Mouse (Mus musculus) gonadal fat pad, adult 2 months (tissue): ENCODE data around the gene Fam168b. TPM values are rescaled to one million over a fixed set of nuclear protein-coding genes. Genes with fewer than 3 reads are reported as not detected.

Experiments
- DNase-seq: peaks from one replicate; pipeline ENCODE4 v3.0.0-alpha.2; 2012; ENCODE audit warnings: low read depth
- polyA plus RNA-seq: library from polyadenylated mRNA; depleted of rRNA; stranded (reverse); fragments of >200 nt; gene quantifications from 2 replicates; pipeline ENCODE4 v1.2.3, GENCODE M21; 2012

Gene Fam168b
- polyA plus RNA-seq, 1 experiment = 223 TPM

DNA sequence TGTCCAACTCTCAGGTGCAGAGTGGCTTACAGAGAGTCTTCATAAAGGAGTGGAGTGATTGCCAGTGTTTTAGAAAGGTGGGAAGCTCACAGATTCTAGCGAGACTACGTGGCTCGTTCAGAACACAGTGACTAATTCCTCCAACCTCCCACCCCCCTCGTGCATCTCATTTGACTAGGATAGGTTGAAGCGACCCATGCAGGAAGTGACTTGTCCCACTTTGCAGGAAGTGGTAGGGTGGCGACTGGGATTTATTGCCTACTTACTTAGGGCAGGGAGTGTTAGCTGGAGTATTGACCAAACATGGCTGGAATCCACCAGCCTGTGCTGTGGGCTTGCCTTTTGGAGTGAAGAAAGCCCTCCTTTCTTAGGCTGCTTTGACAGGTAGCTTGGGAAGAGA, 8.7 kb upstream of the Fam168b start:
- no peak for DNase-seq

DNA sequence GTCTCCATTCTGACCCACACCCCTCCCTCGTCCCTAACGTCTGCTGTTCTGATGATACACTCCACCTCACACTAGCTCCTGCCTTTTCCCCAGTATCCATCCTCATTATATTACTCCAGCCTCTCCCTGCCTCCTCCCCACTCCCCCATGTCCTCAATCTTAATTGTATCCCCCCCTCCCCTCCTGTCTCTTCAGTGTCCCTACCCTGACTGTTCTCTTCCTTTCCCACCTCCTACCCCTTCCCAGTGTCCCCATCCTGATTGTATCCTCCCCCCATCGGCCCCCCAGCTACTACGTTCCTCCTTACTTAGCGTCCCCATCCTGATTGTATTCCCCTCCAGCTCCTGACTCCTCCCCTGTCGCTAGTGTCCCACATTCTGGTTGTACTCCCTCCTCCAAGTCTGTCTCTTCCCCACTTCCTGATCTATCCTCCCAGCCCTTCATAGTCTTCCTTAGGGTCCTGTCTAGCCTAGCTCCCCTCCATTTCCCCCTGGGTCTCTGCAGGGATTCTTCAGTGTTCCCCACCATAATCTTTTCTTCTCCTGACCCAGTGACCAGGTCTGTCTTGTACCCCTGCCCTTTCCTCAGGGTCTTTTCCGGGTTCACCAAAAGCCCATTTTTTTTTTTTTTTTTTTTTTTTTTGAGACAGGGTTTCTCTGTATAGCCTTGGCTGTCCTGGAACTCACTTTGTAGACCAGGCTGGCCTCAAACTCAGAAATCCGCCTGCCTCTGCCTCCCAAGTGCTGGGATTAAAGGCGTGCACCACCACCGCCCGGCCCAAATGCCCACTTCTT, 7.7 kb upstream of the Fam168b start:
- DNase-seq = no peak

DNA sequence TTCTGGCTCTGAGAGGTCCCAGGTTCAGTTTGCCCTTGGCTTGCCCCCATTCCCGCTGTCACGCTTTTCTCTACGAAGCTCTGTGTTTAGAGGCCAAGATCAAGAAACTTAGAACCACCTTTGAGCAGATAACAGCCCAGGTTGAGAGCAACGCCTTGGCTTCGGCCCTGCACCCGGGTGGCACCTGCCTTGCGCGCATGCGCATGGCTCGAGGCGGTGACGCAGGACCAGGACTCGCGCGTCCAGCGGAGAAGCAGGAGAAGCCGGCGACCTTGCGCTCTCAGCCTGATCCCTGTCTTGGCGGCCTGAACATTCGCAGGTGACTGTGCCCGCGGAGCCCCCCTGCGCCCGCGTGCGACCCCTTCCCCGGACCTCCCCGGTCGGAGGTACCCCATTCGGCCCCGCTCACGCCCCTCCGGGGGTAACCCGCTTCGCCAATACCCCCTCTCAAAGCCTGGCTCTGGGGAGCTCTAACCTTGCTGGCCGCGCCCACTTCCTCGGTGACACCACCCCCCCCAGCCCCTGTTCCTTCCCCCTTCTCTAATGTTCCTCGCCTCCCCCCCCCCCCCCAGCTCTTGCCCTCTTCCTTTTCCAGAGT, 7.0 kb upstream of the Fam168b start, which contains the start of gene Plekhb2:
Plekhb2 (plus strand) TSS at position 232 of the 598 bp plus-strand sequence.
- DNase-seq = no peak

DNA sequence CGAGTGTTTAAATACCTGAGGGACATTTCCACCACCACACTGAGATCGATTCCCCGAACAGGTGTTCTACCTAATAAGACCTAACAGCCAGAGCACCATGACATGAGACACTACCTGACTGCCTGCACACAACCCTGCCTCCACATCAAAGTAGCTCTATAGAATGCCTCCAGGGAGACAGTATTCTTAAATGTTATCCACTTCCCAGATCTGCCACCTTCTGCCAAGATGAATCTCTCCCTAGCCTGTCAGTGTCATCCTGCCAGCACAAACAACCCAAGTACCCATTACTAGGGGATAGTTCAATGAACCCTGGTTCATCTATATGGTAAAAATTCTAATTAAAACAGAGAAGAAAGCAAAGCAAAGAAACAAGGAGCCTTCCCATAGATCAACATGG, 4.2 kb upstream of the Fam168b start:
- DNase-seq = peak; percentile 80

GRCm38 (mm10) chr1:34842389-34842861, 440 bp downstream of the Fam168b start:
- no peak for DNase-seq

DNA sequence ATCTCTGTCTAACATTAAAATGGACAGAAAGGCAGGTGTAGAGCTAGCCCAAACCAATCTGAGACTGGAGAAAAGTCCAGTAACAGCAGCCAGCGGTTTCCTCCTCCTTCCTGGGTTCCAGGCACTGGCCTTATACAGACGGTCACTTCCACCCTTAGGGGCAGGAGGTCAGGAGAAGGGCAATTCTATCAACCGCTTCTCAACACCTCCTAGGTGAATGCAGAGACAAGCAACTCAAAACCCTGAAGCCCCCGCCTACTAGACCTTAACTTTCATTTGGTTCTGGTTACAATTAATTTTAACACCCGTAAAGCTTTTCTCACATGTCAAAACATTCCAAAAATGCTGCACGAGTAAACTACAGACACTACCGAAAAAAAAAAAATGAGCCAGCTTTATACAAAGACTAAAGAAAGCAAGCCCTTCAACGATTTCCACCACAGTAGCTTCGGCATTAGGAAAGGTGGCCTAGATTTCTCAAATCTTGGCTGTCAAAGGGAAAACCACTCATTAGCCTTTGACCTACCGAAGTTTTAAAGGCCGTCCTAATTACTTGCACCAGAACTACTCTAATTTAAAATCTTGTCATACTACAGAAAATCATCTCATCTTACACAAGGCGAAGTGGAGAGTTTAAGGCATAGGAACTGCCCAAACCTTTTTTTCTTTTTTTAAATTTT, 1.0 kb downstream of the Fam168b start:
- no peak for DNase-seq

- no peak for DNase-seq
Observed at GRCm38 (mm10) chr1:34839241-34839640, 3.6 kb downstream of the Fam168b start.

- DNase-seq = no peak
Observed at GRCm38 (mm10) chr1:34837951-34838689, 4.7 kb downstream of the Fam168b start.

DNA sequence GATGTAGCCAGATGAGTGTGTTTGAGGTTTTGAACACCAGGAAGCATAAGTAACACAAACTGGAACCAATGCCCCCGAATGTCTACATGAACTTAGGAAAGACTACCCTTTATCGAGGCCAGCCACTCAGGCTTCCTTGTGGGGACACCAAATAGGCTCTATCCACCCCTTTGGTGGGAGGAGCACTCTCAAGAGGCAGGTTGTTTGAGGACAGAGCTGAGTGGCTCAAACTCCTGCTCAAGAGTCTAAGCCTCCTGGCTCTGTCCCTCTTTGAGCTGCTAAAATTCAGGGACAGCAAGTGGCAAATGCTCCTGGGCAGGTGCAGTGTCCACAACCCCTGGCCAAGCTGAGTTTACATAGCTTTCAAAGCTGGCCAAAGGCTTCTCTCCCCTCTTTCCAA, 8.0 kb downstream of the Fam168b start:
- DNase-seq = no peak

DNA sequence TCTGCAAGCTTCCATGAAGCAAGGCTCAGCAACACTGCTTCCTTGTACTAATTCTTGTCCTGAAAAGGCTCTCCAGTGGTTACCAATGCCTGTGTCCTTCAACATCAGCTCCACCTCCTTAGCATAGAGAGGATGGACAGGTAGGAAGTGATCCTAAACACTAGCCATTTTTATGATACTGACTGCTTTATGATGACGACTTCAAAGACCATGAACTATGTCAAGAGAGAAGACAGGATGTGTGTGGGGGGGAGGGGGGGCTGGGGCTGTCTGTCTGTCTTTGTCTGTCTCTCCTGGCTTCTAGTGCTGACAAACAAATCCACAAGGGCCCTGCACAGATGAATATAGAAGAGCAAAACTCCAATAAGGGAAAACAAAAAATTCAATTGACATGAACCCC, 11.5 kb downstream of the Fam168b start:
- DNase-seq = no peak

- DNase-seq = no peak
Observed at GRCm38 (mm10) chr1:34830934-34831333, 11.9 kb downstream of the Fam168b start.

DNA sequence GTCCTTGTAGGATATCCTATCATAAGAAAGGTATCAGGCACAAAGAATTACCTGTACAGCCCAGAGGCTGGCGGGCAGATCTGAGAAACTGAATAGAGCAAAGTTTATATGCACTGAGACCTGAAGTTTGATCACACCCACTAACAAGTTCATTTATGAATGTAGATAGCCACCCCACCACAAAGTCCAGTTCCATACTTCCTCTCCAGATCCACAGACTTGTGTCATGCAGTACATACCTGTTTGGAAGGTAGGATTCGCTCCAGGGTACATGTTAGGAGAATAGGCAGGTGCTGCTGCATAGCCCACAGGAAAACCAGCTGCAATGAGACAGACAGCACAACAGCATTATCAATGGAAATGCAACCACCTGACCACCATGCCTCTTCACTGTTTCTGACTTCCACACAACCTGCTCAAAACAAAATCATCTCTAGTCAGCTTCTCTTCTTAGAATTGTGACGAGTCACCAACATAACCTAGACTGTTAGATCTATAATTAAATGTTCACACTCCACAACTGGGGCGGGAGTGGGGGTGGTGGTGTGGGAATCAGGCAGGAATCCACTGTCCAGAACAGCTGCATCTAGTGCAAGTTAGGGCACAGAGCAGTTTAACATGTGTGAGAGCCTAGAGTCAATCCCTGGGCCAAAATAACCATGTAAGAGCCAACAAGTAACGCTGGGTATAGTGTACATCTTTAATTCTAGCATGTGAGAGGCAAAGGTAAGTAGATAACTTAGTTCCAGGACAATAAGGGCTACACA, 14.2 kb downstream of the Fam168b start:
- DNase-seq = no peak

- DNase-seq = no peak
Observed at GRCm38 (mm10) chr1:34827900-34828299, 15.0 kb downstream of the Fam168b start.

- no peak for DNase-seq
Observed at GRCm38 (mm10) chr1:34825909-34826308, 17.0 kb downstream of the Fam168b start.

DNA sequence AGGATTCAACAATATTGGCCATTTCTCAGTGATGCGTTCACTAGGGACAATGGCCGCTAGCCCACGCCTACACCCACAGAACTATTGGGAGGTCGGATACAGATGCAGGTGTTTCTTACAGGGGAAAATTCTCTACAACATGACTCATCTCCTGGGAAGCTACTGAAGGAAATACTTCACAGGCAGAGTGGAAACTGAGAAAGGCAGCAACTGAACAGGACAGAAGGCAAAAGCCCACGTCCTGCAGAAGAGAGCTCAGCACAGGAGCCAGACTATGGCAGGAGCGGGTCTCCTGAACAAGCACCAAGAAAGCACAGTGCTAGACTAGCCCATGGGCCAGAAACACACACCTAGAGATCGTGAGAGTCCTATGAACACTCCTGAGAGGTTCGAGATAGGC, 18.7 kb downstream of the Fam168b start:
- DNase-seq = no peak

DNA sequence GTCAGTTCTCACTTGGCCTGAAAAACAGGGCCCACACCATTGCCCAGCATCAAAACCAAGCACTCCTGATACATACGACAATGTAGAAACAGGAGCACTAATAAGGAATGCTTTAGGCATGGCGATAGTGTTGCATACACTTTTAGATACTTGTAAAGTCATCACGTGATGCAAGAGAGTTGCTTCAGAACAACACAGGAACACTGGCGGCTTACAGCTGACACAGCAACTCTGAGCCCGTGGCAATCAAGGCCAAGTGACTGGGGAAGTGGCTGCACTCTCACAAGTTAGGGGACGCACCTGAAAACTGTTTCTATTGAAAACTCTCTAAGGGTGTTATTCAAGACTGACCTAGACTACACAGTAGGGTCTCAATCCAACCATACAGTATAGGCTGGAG, 19.5 kb downstream of the Fam168b start:
- DNase-seq = no peak

GRCm38 (mm10) chr1:34822746-34823145, 20.1 kb downstream of the Fam168b start:
- DNase-seq = no peak

DNA sequence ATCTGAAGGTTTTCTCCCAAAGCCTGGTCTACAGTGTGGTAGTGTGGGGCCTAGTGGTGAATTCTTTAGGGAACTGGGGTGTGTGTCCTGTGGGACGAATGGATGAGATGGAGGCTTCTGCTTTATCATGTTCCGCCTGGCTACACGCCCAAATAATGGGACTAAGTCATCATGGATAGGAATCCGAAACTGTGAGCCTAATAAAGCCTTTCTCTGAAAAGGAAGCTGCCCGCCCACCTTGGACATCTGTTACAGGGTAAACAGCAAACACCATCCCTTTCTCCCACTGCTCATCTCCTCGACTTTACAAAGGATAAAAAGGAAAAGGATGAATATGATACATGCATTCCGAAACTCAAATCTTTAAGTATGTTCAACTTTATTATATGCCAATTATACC, 20.9 kb downstream of the Fam168b start:
- no peak for DNase-seq

GRCm38 (mm10) chr1:34821411-34821810, 21.5 kb downstream of the Fam168b start:
- DNase-seq = no peak

DNA sequence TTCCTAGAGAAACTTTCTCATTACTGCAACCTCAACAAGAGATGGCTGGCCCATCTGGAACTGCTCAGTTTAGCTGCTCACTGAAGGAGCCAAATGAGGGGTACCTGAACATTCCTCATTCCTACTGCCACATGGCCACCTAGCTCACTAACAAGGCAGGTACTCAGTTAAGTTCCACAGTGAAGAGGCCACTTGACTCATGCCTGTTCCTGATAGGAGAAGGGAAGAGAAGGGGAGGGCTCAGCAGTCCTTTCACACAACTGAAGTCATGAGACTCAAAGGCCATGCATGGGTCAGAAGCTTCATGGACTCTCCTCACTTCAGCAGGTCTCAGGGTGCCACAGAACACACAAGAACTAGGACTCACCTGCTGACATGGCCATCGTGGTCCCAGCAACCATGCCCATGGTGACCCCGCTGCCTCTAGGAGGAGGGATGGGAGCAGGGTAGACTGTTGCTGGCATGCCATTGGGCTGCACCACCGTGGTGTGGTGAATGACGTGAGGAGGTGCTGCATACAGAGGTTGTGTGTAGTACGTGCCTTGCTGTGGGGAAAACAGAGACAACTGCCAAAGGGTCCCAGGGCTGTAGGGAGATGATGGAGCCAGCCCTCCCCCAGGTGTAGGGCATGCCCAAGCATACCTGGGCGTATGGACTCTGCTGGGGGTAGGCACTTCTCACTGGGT, 23.5 kb downstream of the Fam168b start:
- no peak for DNase-seq

GRCm38 (mm10) chr1:34815843-34816242, 27.0 kb downstream of the Fam168b start:
- DNase-seq = no peak
